Mouse (Mus musculus) forebrain, embryonic 10.5 days (tissue): ENCODE measurements around the gene Prom1. TPM values are rescaled to one million over a fixed set of nuclear protein-coding genes. Genes with fewer than 3 reads are reported as not detected.

Experiments used
- DNase-seq: peaks from one replicate; pipeline ENCODE4 v3.0.0-alpha.2; 2017; ENCODE audit warnings: low spot score; ENCODE audit errors: extremely low spot score
- H3K27ac ChIP-seq: fragments of 300-500 bp; sonication (generic); 2 replicates; pipeline ENCODE4 v1.5.1; 2016; ENCODE audit warnings: mild to moderate bottlenecking
- H3K27me3 ChIP-seq: fragments of 300-500 bp; sonication (generic); 2 replicates; pipeline ENCODE4 v1.6.1; 2016; ENCODE audit warnings: mild to moderate bottlenecking; ENCODE audit not compliant: poor library complexity, severe bottlenecking
- H3K36me3 ChIP-seq: fragments of 300-500 bp; sonication (generic); replicated peaks from 2 replicates; pipeline ENCODE4 v1.6.1; 2016; ENCODE audit warnings: mild to moderate bottlenecking, moderate library complexity
- H3K4me1 ChIP-seq: fragments of 300-500 bp; sonication (generic); 2 replicates; pipeline ENCODE4 v1.6.1; 2016
- H3K4me3 ChIP-seq: fragments of 300-500 bp; sonication (generic); 2 replicates; pipeline ENCODE4 v1.5.1; 2016; ENCODE audit warnings: mild to moderate bottlenecking, moderate library complexity
- H3K9me3 ChIP-seq: fragments of 300-500 bp; sonication (generic); 2 replicates; pipeline ENCODE4 v1.6.1; 2016; ENCODE audit warnings: mild to moderate bottlenecking, moderate library complexity
- WGBS: fragments of 180-500 bp; shearing (Covaris S2); methylation state at CpG from one replicate; pipeline ENCODE4 v1.1.7; 2016; 5-methylcytosine and 5-hydroxymethylcytosine counted together
- polyA plus RNA-seq: library from polyadenylated mRNA; unstranded; fragments of >200 nt; fragmentation: Nextera tagmentation; extraction: Ambion mirVana; gene quantifications from 2 replicates; pipeline ENCODE4 v1.2.1, GENCODE M21; 2016

Prom1 gene
- polyA plus RNA-seq, 1 experiment from 2014 or later = 130 TPM

GRCm38 (mm10) chr5:44104120-44104519 is 2.3 kb upstream of the Prom1 start:
- Histone ChIP-seq H3K27ac (no peak overlapping the region), H3K9me3 (peaks cover 2% of the 10 kb centered on the region; the same call in 1 of the 2 replicates), H3K27me3 (no peaks in the 10 kb centered on the region; the same call in 1 of the 2 replicates), H3K4me1 (peaks cover 47% of the 10 kb centered on the region), H3K4me3 (no peak overlapping the region), H3K36me3 (peaks cover 3% of the 10 kb centered on the region; the same call in 1 of the 2 replicates)
- WGBS = 68% methylated on average over 2 of the region's 2 CpGs
- no peak for DNase-seq

GRCm38 (mm10) chr5:44103121-44103520 is 1.3 kb upstream of the Prom1 start:
- 94% methylated on average over 7 of the region's 7 CpGs for WGBS
- Histone ChIP-seq H3K4me1 (peaks cover 57% of the 10 kb centered on the region), H3K9me3 (peaks cover 2% of the 10 kb centered on the region; the same call in 1 of the 2 replicates), H3K4me3 (0 out of 2 replicates have a peak overlapping the region, but pooled peaks have one; percentile 81), H3K27me3 (no peaks in the 10 kb centered on the region; the same call in 1 of the 2 replicates), H3K27ac (no peak overlapping the region), H3K36me3 (peaks cover 13% of the 10 kb centered on the region)
- DNase-seq = no peak

GRCm38 (mm10) chr5:44100544-44101230 is 1.1 kb downstream of the Prom1 start:
- peaks cover 61% of the 10 kb centered on the region for H3K4me1 ChIP-seq
- peak overlapping the region; percentile 81 for H3K4me3 ChIP-seq
- H3K27ac ChIP-seq = peak overlapping the region; percentile 99
- H3K36me3 ChIP-seq = peaks cover 25% of the 10 kb centered on the region
- H3K9me3 ChIP-seq = no peaks in the 10 kb centered on the region; the same call in 1 of the 2 replicates
- DNase-seq = peak; percentile 83
- under 1% methylated on average over 43 of the region's 43 CpGs for WGBS
- H3K27me3 ChIP-seq = no peaks in the 10 kb centered on the region; the same call in 1 of the 2 replicates

GRCm38 (mm10) chr5:44100187-44100543 is 1.7 kb downstream of the Prom1 start:
- no peak for DNase-seq

GRCm38 (mm10) chr5:44096996-44097395 is 4.8 kb downstream of the Prom1 start:
- 80% methylated on average over 5 of the region's 5 CpGs for WGBS
- peaks cover 59% of the 10 kb centered on the region for H3K36me3 ChIP-seq

More at GRCm38 (mm10) chr5:44100187-44100543, 1.7 kb downstream of the Prom1 start:
- Histone ChIP-seq H3K4me3 (peak overlapping the region; percentile 81), H3K27me3 (no peaks in the 10 kb centered on the region; the same call in 1 of the 2 replicates), H3K36me3 (peaks cover 29% of the 10 kb centered on the region), H3K4me1 (peaks cover 59% of the 10 kb centered on the region), H3K9me3 (no peaks in the 10 kb centered on the region; the same call in 1 of the 2 replicates), H3K27ac (peak overlapping the region; percentile 99)
- WGBS = 3% methylated on average over 12 of the region's 12 CpGs

GRCm38 (mm10) chr5:44096106-44096505 is 5.7 kb downstream of the Prom1 start:
- H3K27ac ChIP-seq = no peak overlapping the region
- no peak for DNase-seq
- peaks cover 13% of the 10 kb centered on the region; the same call in 1 of the 2 replicates for H3K9me3 ChIP-seq
- H3K4me3 ChIP-seq = no peak overlapping the region
- H3K4me1 ChIP-seq = peaks cover 33% of the 10 kb centered on the region
- H3K27me3 ChIP-seq = no peaks in the 10 kb centered on the region
- 94% methylated on average over 10 of the region's 10 CpGs for WGBS
- peaks cover 68% of the 10 kb centered on the region for H3K36me3 ChIP-seq

More at GRCm38 (mm10) chr5:44096996-44097395, 4.8 kb downstream of the Prom1 start:
- no peak for DNase-seq
- Histone ChIP-seq H3K27ac (no peak overlapping the region), H3K4me3 (no peak overlapping the region), H3K9me3 (peaks cover 9% of the 10 kb centered on the region; the same call in 1 of the 2 replicates), H3K4me1 (peaks cover 38% of the 10 kb centered on the region), H3K27me3 (no peaks in the 10 kb centered on the region)

- Histone ChIP-seq H3K36me3 (peaks cover 72% of the 10 kb centered on the region), H3K27me3 (no peaks in the 10 kb centered on the region), H3K9me3 (peaks cover 13% of the 10 kb centered on the region; the same call in 1 of the 2 replicates), H3K4me3 (no peak overlapping the region), H3K4me1 (peaks cover 33% of the 10 kb centered on the region), H3K27ac (no peak overlapping the region)
- 91% methylated on average over 7 of the region's 7 CpGs for WGBS
- no peak for DNase-seq
Measured at GRCm38 (mm10) chr5:44095697-44096096, 6.1 kb downstream of the Prom1 start.

GRCm38 (mm10) chr5:44087034-44087433 is 14.8 kb downstream of the Prom1 start:
- H3K27ac ChIP-seq = 0 out of 2 replicates have a peak overlapping the region, but pooled peaks have one; percentile 26
- WGBS = 66% methylated on average over 5 of the region's 5 CpGs
- peaks cover 7% of the 10 kb centered on the region; the same call in 1 of the 2 replicates for H3K9me3 ChIP-seq
- H3K27me3 ChIP-seq = no peaks in the 10 kb centered on the region
- 0 out of 2 replicates have a peak, but pooled peaks cover 4% of the 10 kb centered on the region for H3K4me1 ChIP-seq
- no peak overlapping the region for H3K4me3 ChIP-seq
- H3K36me3 ChIP-seq = peaks cover 89% of the 10 kb centered on the region
- DNase-seq = no peak

- 95% methylated on average over 7 of the region's 7 CpGs for WGBS
- H3K4me3 ChIP-seq = no peak overlapping the region
- peaks cover 89% of the 10 kb centered on the region for H3K36me3 ChIP-seq
- H3K27ac ChIP-seq = no peak overlapping the region
- no peak for DNase-seq
- H3K27me3 ChIP-seq = no peaks in the 10 kb centered on the region
- 0 out of 2 replicates have a peak, but pooled peaks cover 4% of the 10 kb centered on the region for H3K4me1 ChIP-seq
- peaks cover 3% of the 10 kb centered on the region; the same call in 1 of the 2 replicates for H3K9me3 ChIP-seq
Measured at GRCm38 (mm10) chr5:44085871-44086270, 16.0 kb downstream of the Prom1 start.

- Histone ChIP-seq H3K27ac (no peak overlapping the region), H3K36me3 (peaks cover 87% of the 10 kb centered on the region), H3K4me3 (no peak overlapping the region), H3K4me1 (no peaks in the 10 kb centered on the region), H3K27me3 (no peaks in the 10 kb centered on the region), H3K9me3 (peaks cover 3% of the 10 kb centered on the region; the same call in 1 of the 2 replicates)
- DNase-seq = no peak
- 63% methylated on average over 1 of the region's 1 CpGs for WGBS
Measured at GRCm38 (mm10) chr5:44081108-44081507, 20.7 kb downstream of the Prom1 start.

GRCm38 (mm10) chr5:44080276-44081054 is 21.4 kb downstream of the Prom1 start:
- Histone ChIP-seq H3K36me3 (peaks cover 84% of the 10 kb centered on the region), H3K27ac (no peak overlapping the region), H3K9me3 (peaks cover 3% of the 10 kb centered on the region; the same call in 1 of the 2 replicates), H3K27me3 (no peaks in the 10 kb centered on the region), H3K4me1 (no peaks in the 10 kb centered on the region), H3K4me3 (no peak overlapping the region)
- 90% methylated on average over 8 of the region's 8 CpGs for WGBS
- no peak for DNase-seq

- no peak for DNase-seq
- no peak overlapping the region for H3K27ac ChIP-seq
- 95% methylated on average over 1 of the region's 1 CpGs for WGBS
- peaks cover 7% of the 10 kb centered on the region; the same call in 1 of the 2 replicates for H3K4me1 ChIP-seq
- H3K36me3 ChIP-seq = peaks cover 53% of the 10 kb centered on the region
- no peaks in the 10 kb centered on the region for H3K9me3 ChIP-seq
- H3K27me3 ChIP-seq = no peaks in the 10 kb centered on the region
- H3K4me3 ChIP-seq = no peak overlapping the region
Measured at GRCm38 (mm10) chr5:44075432-44075831, 26.4 kb downstream of the Prom1 start.
